Comparison of ENCODE assay signal across 7 mouse cellular contexts in genomic region chr11:98762756-98763501, GRCm38 (mm10). TPM values are rescaled to one million over a fixed set of nuclear protein-coding genes. Genes with fewer than 3 reads are reported as not detected.
DNase-seq lines count a peak whose midpoint lies in the region; ATAC-seq and TF ChIP-seq lines count a peak whose summit lies in the region.

No protein-coding gene starts in this region.

- intact Hi-C loops in left cerebral cortex, postnatal 36 days (cut with DNase I): loop anchor here (5.0 kb wide), 1 partner anchor 46 kb away; no protein-coding TSS in a partner anchor

- H3K27ac ChIP-seq in kidney, adult 2 months (ENCODE audit: insufficient read depth, low read depth, low read length): no peak overlapping the region
- no peak overlapping the region; the same call in 1 of the 2 replicates for H3K27ac ChIP-seq in kidney, embryonic 14.5 days (ENCODE audit: low read depth, low read length)
- H3K27ac ChIP-seq in stomach, embryonic 14.5 days (ENCODE audit: low read length): peak overlapping the region; percentile 16; the same call in 1 of the 2 replicates

- H3K4me3 ChIP-seq in kidney, adult 2 months (ENCODE audit: insufficient read depth, low read depth, low read length): no peak overlapping the region
- H3K4me3 ChIP-seq in kidney, embryonic 14.5 days (ENCODE audit: low read length): no peak overlapping the region
- peak overlapping the region; percentile 46; the same call in 1 of the 2 replicates for H3K4me3 ChIP-seq in G1E (ENCODE audit: low read depth, low read length)
- H3K4me3 ChIP-seq in stomach, embryonic 14.5 days (ENCODE audit: low read depth, low read length): no peak overlapping the region

- WGBS in kidney, adult 2 months: 54% methylated on average over 17 of the region's 17 CpGs
- WGBS in kidney, embryonic 14.5 days: 59% methylated on average over 17 of the region's 17 CpGs
- 64% methylated on average over 17 of the region's 17 CpGs for WGBS in stomach, embryonic 14.5 days

- peaks cover 3% of the 10 kb centered on the region; the same call in 1 of the 2 replicates for H3K4me1 ChIP-seq in kidney, adult 2 months (ENCODE audit: control insufficient read depth, insufficient read depth, low read length)
- peaks cover 33% of the 10 kb centered on the region for H3K4me1 ChIP-seq in kidney, embryonic 14.5 days (ENCODE audit: control insufficient read depth, insufficient read depth, low read length)
- peaks cover 62% of the 10 kb centered on the region for H3K4me1 ChIP-seq in G1E (ENCODE audit: insufficient read depth, low read depth, low read length)
- peaks cover 28% of the 10 kb centered on the region for H3K4me1 ChIP-seq in stomach, embryonic 14.5 days (ENCODE audit: control insufficient read depth, insufficient read depth, low read length)

- no peak overlapping the region for H3K4me2 ChIP-seq in kidney, embryonic 14.5 days (replicated peaks; ENCODE audit: low read depth, low read length)
- no peak overlapping the region for H3K4me2 ChIP-seq in stomach, embryonic 14.5 days (replicated peaks; ENCODE audit: low read depth, low read length)

- H3K9ac ChIP-seq in kidney, embryonic 14.5 days (ENCODE audit: low read depth, low read length): no peak overlapping the region
- H3K9ac ChIP-seq in stomach, embryonic 14.5 days (replicated peaks; ENCODE audit: low read depth, low read length): no peak overlapping the region

- TF ChIP-seq CTCF in kidney, adult 2 months (conservative IDR thresholded peaks at IDR 0.05; ENCODE audit: insufficient read depth, insufficient read length, low read depth, low read length): peak; percentile 39
- peak; percentile 20; the same call in 1 of the 2 replicates for TF ChIP-seq CTCF in G1E (IDR thresholded peaks at IDR 0.05; ENCODE audit: low read depth, low read length)
- TF ChIP-seq CTCF in brain, embryonic 14.5 days (IDR thresholded peaks at IDR 0.05; ENCODE audit: borderline replicate concordance, extremely low read depth, insufficient read depth, insufficient read length): peak; percentile 49; the same call in 1 of the 2 replicates

- H3K36me3 ChIP-seq in kidney, adult 2 months (ENCODE audit: control insufficient read depth, insufficient read depth, low read length): no peaks in the 10 kb centered on the region; the same call in 1 of the 2 replicates
- H3K36me3 ChIP-seq in kidney, embryonic 14.5 days (ENCODE audit: control insufficient read depth, insufficient read depth, low read length): peaks cover 36% of the 10 kb centered on the region
- peaks cover 81% of the 10 kb centered on the region for H3K36me3 ChIP-seq in G1E (replicated peaks)
- peaks cover 50% of the 10 kb centered on the region for H3K36me3 ChIP-seq in stomach, embryonic 14.5 days (ENCODE audit: control insufficient read depth, insufficient read depth, low read length)

- H3K27me3 ChIP-seq in kidney, adult 2 months (replicated peaks; ENCODE audit: control insufficient read depth, insufficient read depth, low read length): no peaks in the 10 kb centered on the region
- H3K27me3 ChIP-seq in kidney, embryonic 14.5 days (ENCODE audit: control insufficient read depth, insufficient read depth, low read length): no peaks in the 10 kb centered on the region
- H3K27me3 ChIP-seq in G1E (ENCODE audit: insufficient read depth, low read length): no peaks in the 10 kb centered on the region
- H3K27me3 ChIP-seq in stomach, embryonic 14.5 days (ENCODE audit: control insufficient read depth, insufficient read depth, low read length): no peaks in the 10 kb centered on the region

- H3K9me3 ChIP-seq in kidney, embryonic 14.5 days (ENCODE audit: control insufficient read depth, low read length): no peaks in the 10 kb centered on the region
- H3K9me3 ChIP-seq in G1E (replicated peaks): peaks cover 3% of the 10 kb centered on the region; the same call in 1 of the 2 replicates
- H3K9me3 ChIP-seq in stomach, embryonic 14.5 days (ENCODE audit: control insufficient read depth, low read depth, low read length): no peaks in the 10 kb centered on the region

- DNase-seq in kidney, adult 2 months: peak; percentile 67
- DNase-seq in G1E (ENCODE audit: low spot score): no peak
- no peak for DNase-seq in brain, embryonic 14.5 days (ENCODE audit: low read depth)
- peak; percentile 62 to 63 for DNase-seq in left cerebral cortex, postnatal 36 days (ENCODE audit: low spot score in 2 of 2)

- no peak for TF ChIP-seq POLR2A in kidney, adult 2 months (IDR thresholded peaks at IDR 0.05; ENCODE audit: low read depth, low read length)
- TF ChIP-seq POLR2A in brain, embryonic 14.5 days (IDR thresholded peaks at IDR 0.05; ENCODE audit: borderline replicate concordance, extremely low read depth, insufficient read depth, insufficient read length, poor library complexity, severe bottlenecking): no peak

- no peak for ATAC-seq in kidney, embryonic 14.5 days (ENCODE audit: low FRiP score, low TSS enrichment)
- ATAC-seq in G1E (ENCODE audit: extremely low read depth, insufficient number of reproducible peaks, low FRiP score, poor library complexity, severe bottlenecking): no peak; the same call in 1 of the 2 replicates
- ATAC-seq in stomach, embryonic 14.5 days (ENCODE audit: insufficient number of reproducible peaks, insufficient read depth, low FRiP score, low read depth): no peak
- no peak for ATAC-seq in activated CD4-positive, CD25-positive, alpha-beta regulatory T cell, adult 4 months

RNA-seq across cellular contexts. Expression of gene Nr1d1, which starts 12.2 kb away (rescaled TPM):
- 140 and 155 TPM in 2 replicates for polyA plus RNA-seq in kidney, adult 2 months (2012; rRNA removed)
- 1.6 and 2.6 TPM in 2 replicates for polyA plus RNA-seq in kidney, embryonic 14.5 days (2014; fragmentation: Nextera tagmentation; extraction: Ambion mirVana)
- total RNA-seq in G1E (2014; fragmentation: Nextera tagmentation) (0.75 and 3.1 TPM in 2 replicates), G1E (2017) (0.93 TPM in 2 replicates)
- polyA plus RNA-seq in G1E (2012): 2.3 TPM in 2 replicates
- 3.6 and 4.1 TPM in 2 replicates for polyA plus RNA-seq in brain, embryonic 14.5 days (2012; rRNA removed)
- total RNA-seq in left cerebral cortex, postnatal 36 days (2021): 100 to 1,000 TPM; 117 to 141 TPM
- 1.7 and 2.3 TPM in 2 replicates for polyA plus RNA-seq in stomach, embryonic 14.5 days (2014; fragmentation: Nextera tagmentation; extraction: Ambion mirVana)
- 1 to 10 TPM; 2.9 to 5.4 TPM for polyA plus RNA-seq in activated CD4-positive, CD25-positive, alpha-beta regulatory T cell, adult 4 months (2017; shearing (Covaris generic))

RNA-seq across cellular contexts. Expression of gene Thra, which starts 22.5 kb away (rescaled TPM):
- polyA plus RNA-seq in kidney, adult 2 months (2012; rRNA removed): 92.7 and 97.2 TPM in 2 replicates
- 28.0 and 31.8 TPM in 2 replicates for polyA plus RNA-seq in kidney, embryonic 14.5 days (2014; fragmentation: Nextera tagmentation; extraction: Ambion mirVana)
- total RNA-seq in G1E (2014; fragmentation: Nextera tagmentation) (58.0 and 68.0 TPM in 2 replicates), G1E (2017) (20.1 and 20.3 TPM in 2 replicates)
- polyA plus RNA-seq in G1E (2012): 32.3 and 33.1 TPM in 2 replicates
- polyA plus RNA-seq in brain, embryonic 14.5 days (2012; rRNA removed): 600 and 616 TPM in 2 replicates
- 100 to 1,000 TPM; 718 to 779 TPM for total RNA-seq in left cerebral cortex, postnatal 36 days (2021)
- 61.4 and 62.9 TPM in 2 replicates for polyA plus RNA-seq in stomach, embryonic 14.5 days (2014; fragmentation: Nextera tagmentation; extraction: Ambion mirVana)
- 1 to 10 TPM; 1.4 to 3.5 TPM for polyA plus RNA-seq in activated CD4-positive, CD25-positive, alpha-beta regulatory T cell, adult 4 months (2017; shearing (Covaris generic))

RNA-seq across cellular contexts. Expression of gene Msl1, which starts 32.4 kb away (rescaled TPM):
- polyA plus RNA-seq in kidney, adult 2 months (2012; rRNA removed): 23.5 and 24.5 TPM in 2 replicates
- polyA plus RNA-seq in kidney, embryonic 14.5 days (2014; fragmentation: Nextera tagmentation; extraction: Ambion mirVana): 21.6 and 33.7 TPM in 2 replicates
- 38.0 and 52.2 TPM in 2 replicates for total RNA-seq in G1E (2014; fragmentation: Nextera tagmentation)
- total RNA-seq in G1E (2017): 39.4 and 45.6 TPM in 2 replicates
- 36.5 and 44.9 TPM in 2 replicates for polyA plus RNA-seq in G1E (2012)
- 92.1 and 104 TPM in 2 replicates for polyA plus RNA-seq in brain, embryonic 14.5 days (2012; rRNA removed)
- total RNA-seq in left cerebral cortex, postnatal 36 days (2021): 100 to 1,000 TPM; 169 to 193 TPM
- 21.6 and 22.3 TPM in 2 replicates for polyA plus RNA-seq in stomach, embryonic 14.5 days (2014; fragmentation: Nextera tagmentation; extraction: Ambion mirVana)
- polyA plus RNA-seq in activated CD4-positive, CD25-positive, alpha-beta regulatory T cell, adult 4 months (2017; shearing (Covaris generic)): 10 to 100 TPM; 19.9 to 22.0 TPM

RNA-seq across cellular contexts. Expression of gene Med24, which starts 33.7 kb away (rescaled TPM):
- polyA plus RNA-seq in kidney, adult 2 months (2012; rRNA removed): 45.3 and 54.1 TPM in 2 replicates
- polyA plus RNA-seq in kidney, embryonic 14.5 days (2014; fragmentation: Nextera tagmentation; extraction: Ambion mirVana): 39.5 and 59.1 TPM in 2 replicates
- 55.8 and 95.6 TPM in 2 replicates for total RNA-seq in G1E (2014; fragmentation: Nextera tagmentation)
- total RNA-seq in G1E (2017): 37.8 and 39.7 TPM in 2 replicates
- polyA plus RNA-seq in G1E (2012): 83.8 and 109 TPM in 2 replicates
- polyA plus RNA-seq in brain, embryonic 14.5 days (2012; rRNA removed): 134 and 170 TPM in 2 replicates
- 100 to 1,000 TPM; 123 to 133 TPM for total RNA-seq in left cerebral cortex, postnatal 36 days (2021)
- 39.9 and 41.0 TPM in 2 replicates for polyA plus RNA-seq in stomach, embryonic 14.5 days (2014; fragmentation: Nextera tagmentation; extraction: Ambion mirVana)
- polyA plus RNA-seq in activated CD4-positive, CD25-positive, alpha-beta regulatory T cell, adult 4 months (2017; shearing (Covaris generic)): 10 to 100 TPM; 19.1 to 27.9 TPM

RNA-seq across cellular contexts. Expression of gene Casc3, which starts 41.8 kb away (rescaled TPM):
- 21.0 and 24.5 TPM in 2 replicates for polyA plus RNA-seq in kidney, adult 2 months (2012; rRNA removed)
- polyA plus RNA-seq in kidney, embryonic 14.5 days (2014; fragmentation: Nextera tagmentation; extraction: Ambion mirVana): 28.1 and 43.1 TPM in 2 replicates
- total RNA-seq in G1E (2014; fragmentation: Nextera tagmentation) (51.8 and 64.6 TPM in 2 replicates), G1E (2017) (13.9 and 17.8 TPM in 2 replicates)
- 37.4 and 42.7 TPM in 2 replicates for polyA plus RNA-seq in G1E (2012)
- 66.6 and 74.3 TPM in 2 replicates for polyA plus RNA-seq in brain, embryonic 14.5 days (2012; rRNA removed)
- total RNA-seq in left cerebral cortex, postnatal 36 days (2021): 10 to 100 TPM; 46.7 to 63.5 TPM
- 33.7 and 35.1 TPM in 2 replicates for polyA plus RNA-seq in stomach, embryonic 14.5 days (2014; fragmentation: Nextera tagmentation; extraction: Ambion mirVana)
- 10 to 100 TPM; 10.6 to 11.2 TPM for polyA plus RNA-seq in activated CD4-positive, CD25-positive, alpha-beta regulatory T cell, adult 4 months (2017; shearing (Covaris generic))

Comparison
In these comparisons a context has a peak if more than half of its experiments do, and no peak if none do; other contexts are left out.
1. RNA of gene Nr1d1, which starts 12.2 kb away (polyA plus RNA-seq): 140 to 155 TPM in kidney, adult 2 months; 2.9 to 5.4 TPM in activated CD4-positive, CD25-positive, alpha-beta regulatory T cell, adult 4 months, 3.6 to 4.1 TPM in brain, embryonic 14.5 days, 1.6 to 2.6 TPM in kidney, embryonic 14.5 days, 2.3 TPM in G1E and 1.7 to 2.3 TPM in stomach, embryonic 14.5 days; every median in the first group is over 10 times any median in the second.
2. DNase-seq: peak in kidney, adult 2 months (single experiment) and left cerebral cortex, postnatal 36 days (2 of 2); none in G1E (single experiment) and brain, embryonic 14.5 days (single experiment).
3. Peak in every context shown above with its lines, with median percentiles within 50 percentile points of each other: CTCF ChIP-seq.